Mouse (Mus musculus): ENCODE measurements at regions not wholly inside any gene's neighbourhood (a gene's known extent, or its start where the extent isn't known, plus 50 kb on each side); places are given as distances from the start of the nearest gene placed in this dataset.

GRCm38 (mm10) chr2:178660071-178660470, 229.7 kb downstream of the Cdh26 start:
- DNase-seq (ENCODE audit: low read depth, low spot score), result no peak

GRCm38 (mm10) chr2:178662396-178662795, 232.1 kb downstream of the Cdh26 start:
- DNase-seq (ENCODE audit: low read depth, low spot score), result no peak

DNA sequence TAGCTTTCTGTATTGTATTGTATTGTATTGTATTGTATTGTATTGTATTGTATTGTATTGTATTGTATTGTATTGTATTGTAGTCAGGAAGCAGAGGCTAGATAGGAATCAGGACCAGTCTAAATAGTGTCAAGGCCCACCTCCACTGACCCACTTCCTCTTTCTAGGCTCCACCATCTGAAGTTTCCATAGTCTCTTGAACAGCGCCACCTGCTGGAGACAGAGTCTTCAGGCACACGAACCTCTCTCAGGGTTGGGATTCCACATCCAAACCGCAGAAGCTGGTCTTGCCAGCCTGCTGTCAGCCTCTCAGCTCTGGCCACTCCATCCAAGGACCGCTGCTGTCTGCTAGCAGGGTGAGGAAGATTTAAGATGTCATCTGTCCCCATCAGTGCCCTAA, 234.6 kb downstream of the Cdh26 start:
- peak; percentile 38 for DNase-seq (ENCODE audit: low read depth, low spot score)

DNA sequence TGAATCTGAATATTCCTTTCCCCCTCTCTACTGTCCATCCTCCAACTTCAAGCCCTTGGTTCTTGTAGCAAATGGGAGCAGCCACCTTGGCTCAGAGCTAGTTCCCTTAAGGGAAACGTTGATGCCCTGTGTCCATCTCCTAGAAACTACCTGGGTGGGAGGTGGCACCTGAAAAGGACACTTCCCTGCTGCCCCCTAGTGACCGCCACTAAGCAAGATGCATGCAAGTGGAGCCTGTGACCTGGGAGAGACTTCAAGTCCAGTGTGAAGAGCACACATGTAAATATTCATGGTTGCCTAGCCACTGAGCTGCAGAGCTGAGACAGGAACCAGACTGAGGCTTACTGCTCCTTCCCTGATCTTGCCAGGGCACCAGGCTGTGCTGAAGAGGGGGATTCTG, 238.1 kb downstream of the Cdh26 start:
- DNase-seq (ENCODE audit: low read depth, low spot score), result no peak

- DNase-seq (ENCODE audit: low read depth, low spot score), result no peak
Measured at GRCm38 (mm10) chr2:178670952-178671351, 240.6 kb downstream of the Cdh26 start.

- no peak for DNase-seq (ENCODE audit: low read depth, low spot score)
Measured at GRCm38 (mm10) chr2:178673621-178674020, 243.3 kb downstream of the Cdh26 start.

DNA sequence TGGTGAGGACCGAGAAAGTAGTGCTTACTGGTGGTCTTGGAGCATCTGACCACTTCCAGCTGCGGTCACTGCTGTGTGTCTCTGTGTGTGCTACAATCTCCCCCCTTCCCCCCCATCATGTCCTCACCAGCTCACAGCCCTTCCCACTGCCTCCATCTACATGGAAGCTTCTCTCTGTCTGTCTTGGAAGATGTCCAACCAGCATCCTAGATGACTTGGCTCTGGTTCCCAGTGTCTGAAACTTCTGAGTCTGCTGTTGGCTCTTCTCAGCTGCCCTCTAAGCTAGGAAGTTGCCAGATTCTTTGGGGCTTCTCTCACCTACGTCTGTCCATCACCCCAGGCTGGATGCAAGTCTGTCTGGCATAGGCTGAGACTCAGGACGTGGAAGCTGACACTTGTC, 244.3 kb downstream of the Cdh26 start:
- no peak for DNase-seq (ENCODE audit: low read depth, low spot score)

DNA sequence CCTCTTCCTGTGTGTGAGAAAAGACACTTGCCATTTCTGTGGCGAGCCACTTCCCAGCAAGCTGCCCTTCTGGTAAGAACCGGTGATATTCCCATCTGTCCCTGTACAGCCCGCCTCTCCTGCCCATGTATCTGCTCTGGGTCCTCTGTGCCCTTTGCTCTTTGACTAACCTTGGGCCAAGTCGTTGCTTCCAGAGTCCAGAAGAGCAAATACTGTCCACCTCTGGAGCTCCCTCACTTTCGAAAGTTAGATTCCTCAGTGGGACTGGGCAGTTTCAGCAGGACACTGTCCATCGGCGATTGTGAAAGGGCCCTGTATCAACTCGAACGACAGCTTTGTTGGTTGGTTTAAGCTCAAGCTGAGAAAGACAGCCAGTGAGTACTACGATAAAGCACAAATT, 246.6 kb downstream of the Cdh26 start:
- DNase-seq (ENCODE audit: low read depth, low spot score), result no peak

DNA sequence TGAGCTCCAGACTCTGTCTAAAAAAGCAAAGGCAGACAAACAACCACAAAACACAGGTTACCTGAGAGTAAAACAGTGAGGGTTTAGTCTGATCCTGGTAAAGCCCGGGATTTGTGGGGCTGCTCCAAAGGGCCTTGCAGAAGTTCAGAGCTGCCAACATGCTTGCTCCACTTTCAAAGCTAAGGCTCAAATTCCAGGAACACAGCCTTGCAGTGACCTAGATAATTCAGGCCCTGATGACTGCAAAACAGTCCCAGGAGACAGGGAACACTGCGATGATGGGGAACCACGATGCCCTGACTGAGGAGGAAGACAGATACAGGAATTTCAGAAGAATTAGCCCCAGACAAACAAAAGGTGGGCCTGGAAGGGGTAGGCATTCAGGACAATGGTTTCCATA, 250.0 kb downstream of the Cdh26 start:
- DNase-seq (ENCODE audit: low read depth, low spot score), result no peak

- no peak for DNase-seq (ENCODE audit: low read depth, low spot score)
Measured at GRCm38 (mm10) chr2:178684026-178684958, 254.0 kb downstream of the Cdh26 start.

- DNase-seq (ENCODE audit: low read depth, low spot score), result no peak
Measured at GRCm38 (mm10) chr2:178685211-178685610, 254.9 kb downstream of the Cdh26 start.

- no peak for DNase-seq (ENCODE audit: low read depth, low spot score)
Measured at GRCm38 (mm10) chr2:178686167-178686601, 255.9 kb downstream of the Cdh26 start.

GRCm38 (mm10) chr2:178688586-178688985, 258.3 kb downstream of the Cdh26 start:
- DNase-seq (ENCODE audit: low read depth, low spot score), result no peak

DNA sequence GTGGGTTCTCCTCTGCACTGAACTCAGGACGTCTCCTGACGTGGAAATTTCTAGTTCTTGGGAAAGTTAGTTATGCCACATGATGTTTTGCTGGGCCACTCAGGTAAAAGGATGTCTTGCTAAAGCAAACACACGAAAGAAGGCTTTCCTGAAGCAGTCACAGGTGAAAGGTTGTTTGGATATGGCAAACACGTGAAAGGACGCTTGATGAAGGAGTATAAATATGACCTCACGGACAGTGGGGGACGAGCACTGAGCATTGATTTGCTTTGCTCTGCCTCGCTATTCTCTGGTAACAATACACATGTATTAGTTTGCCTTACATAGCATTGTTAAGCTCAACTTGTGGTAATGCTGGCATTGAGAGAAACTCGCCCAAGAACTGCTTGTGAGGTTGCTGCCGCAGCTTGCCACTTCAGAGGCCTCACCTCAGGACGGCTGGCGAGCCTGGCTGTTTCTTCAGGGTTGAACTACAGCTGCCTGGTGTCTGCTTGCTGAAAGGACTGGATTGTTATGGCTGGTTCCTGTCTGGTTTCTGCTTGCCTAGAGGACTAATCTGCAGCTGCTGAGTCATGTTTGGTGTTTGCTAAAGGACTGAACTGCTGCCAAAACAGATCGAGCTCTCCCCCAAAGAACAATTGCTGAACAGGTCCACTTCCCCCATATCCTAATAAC, 261.0 kb downstream of the Cdh26 start:
- DNase-seq (ENCODE audit: low read depth, low spot score), result no peak

- no peak for DNase-seq (ENCODE audit: low read depth, low spot score)
Measured at GRCm38 (mm10) chr2:178691865-178692228, 261.5 kb downstream of the Cdh26 start.

- DNase-seq (ENCODE audit: low read depth, low spot score), result no peak
Measured at GRCm38 (mm10) chr2:178692231-178692630, 261.9 kb downstream of the Cdh26 start.

DNA sequence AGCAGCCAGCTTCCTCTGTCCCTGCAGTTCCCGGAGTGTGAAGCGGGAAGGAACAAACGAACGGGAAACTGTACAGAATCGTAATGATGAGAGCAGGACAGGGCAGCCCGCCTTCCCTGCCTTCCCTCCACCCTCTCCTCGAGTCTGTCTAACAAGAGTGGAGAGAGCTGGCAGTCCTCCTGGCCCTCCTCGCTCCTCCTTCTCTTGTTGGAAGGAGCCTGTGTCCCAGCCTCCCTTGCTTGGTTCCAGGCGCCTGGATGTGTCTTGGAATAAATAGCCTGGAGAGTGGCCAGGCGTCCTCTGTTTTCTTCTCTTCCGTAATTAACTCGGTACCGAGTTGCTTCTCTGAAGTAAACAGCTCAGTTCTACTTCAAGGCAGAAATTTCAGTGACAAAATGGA, 268.3 kb downstream of the Cdh26 start:
- DNase-seq (ENCODE audit: low read depth, low spot score), result no peak

GRCm38 (mm10) chr2:178700825-178701224, 270.5 kb downstream of the Cdh26 start:
- DNase-seq (ENCODE audit: low read depth, low spot score), result no peak

DNA sequence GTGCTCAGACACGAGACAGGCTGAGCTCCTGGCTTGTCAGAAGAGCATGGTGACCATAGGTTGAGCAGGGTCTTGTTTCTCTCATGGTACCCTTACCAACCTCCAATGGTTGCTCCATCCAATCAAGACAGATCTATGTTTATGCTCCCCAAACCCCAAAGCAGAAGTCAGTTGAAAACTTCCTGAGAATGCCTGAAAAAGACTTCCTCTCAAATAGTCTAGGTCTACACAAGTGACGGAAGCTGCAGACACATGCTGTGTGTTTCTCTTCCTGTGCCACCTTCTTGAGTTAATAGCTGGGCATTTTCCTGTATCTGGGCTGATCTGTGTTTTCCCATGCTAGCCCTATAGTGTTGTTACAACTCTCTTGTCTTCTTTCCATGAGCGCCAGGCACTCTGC, 274.2 kb downstream of the Cdh26 start:
- DNase-seq (ENCODE audit: low read depth, low spot score), result no peak

DNA sequence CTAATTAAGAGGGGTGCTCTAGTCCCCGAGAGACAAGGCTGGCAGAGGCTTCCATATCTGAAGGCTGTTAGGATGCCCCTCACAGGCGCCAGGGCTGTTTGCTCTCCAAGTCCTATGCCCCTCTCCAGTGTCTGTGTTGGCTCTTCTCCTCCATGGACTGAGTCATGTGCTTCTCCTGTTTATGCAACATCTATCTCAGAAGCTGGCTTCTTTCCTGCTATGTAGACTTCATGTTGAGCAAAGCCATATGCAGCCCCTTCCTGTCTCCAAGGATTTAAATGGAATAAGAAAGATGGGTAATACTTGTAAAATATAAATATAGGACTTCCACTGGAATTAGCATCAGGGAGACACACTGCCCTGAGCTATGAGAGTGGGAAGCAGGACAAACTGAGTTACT, 278.3 kb downstream of the Cdh26 start:
- no peak for DNase-seq (ENCODE audit: low read depth, low spot score)

DNA sequence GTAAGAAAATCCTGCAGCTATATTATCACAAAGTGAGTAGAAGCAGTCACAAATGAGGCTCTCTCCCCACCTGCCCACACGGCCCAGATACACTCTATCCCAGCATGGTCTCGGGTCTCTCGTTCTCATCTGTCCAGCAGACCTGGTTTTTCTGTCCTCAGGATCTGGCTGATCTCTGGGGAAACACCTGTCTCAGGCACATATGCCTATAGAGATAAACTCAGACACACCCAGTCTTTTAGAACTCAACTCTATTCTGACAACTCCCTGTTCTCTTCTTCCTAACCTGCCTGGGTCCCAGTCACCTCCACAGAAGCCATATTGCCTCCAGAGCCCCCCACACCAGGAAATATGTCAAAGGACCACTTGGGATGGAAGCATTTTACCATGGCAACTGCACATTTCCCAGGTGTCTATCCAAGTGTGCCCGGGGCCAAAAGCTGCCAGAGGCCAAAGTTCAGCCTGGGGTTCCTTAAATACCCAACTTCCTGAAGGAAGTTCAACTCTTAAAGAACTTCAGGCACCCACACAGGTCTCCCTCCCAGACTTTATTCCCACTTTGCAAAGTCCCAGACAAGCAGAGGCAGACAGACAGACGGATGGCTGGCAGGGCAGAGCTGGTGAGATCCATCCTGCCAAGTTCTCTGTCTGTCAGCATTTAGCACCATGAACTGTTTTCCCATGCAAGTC, 279.0 kb downstream of the Cdh26 start:
- DNase-seq (ENCODE audit: low read depth, low spot score), result no peak

DNA sequence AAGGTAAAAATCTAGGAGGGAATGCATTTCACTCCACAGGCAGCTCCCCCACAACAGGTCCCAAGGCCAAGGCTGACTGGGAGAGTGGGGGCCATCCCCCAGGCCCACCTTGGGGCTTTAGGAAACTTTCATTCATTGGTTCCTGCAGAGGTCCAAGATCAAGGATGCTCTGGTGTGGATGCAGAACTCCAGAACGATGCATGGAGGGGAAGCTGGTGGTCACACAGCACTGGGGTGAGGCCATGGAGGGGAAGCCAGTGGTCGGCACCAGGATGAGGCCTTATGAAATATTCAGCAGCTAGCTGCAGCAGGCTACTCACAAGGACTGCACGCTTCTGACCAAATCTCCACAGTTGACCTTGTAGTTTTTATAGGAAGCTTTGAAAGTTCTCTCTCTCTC, 279.7 kb downstream of the Cdh26 start:
- no peak for DNase-seq (ENCODE audit: low read depth, low spot score)
